Mouse (Mus musculus) intestine, embryonic 15.5 days (tissue): ENCODE measurements at regions not wholly inside any gene's neighbourhood (a gene's known extent, or its start where the extent isn't known, plus 50 kb on each side); places are given as distances from the start of the nearest gene placed in this dataset.
"Not testable (repeated sequence)": the region's sequence is repeated elsewhere in the genome, so short reads cannot be mapped to it uniquely, and the experiment has no call there.

Source experiments
- ATAC-seq: fragments of 200-750 bp; cut with Nextera tagmentation; 2 replicates; pipeline ENCODE4 v1.8.0; 2017; ENCODE audit warnings: moderate TSS enrichment, moderate library complexity
- H3K27ac ChIP-seq: fragments of 300-500 bp; sonication (generic); 2 replicates; pipeline ENCODE4 v1.5.1; 2015; ENCODE audit warnings: mild to moderate bottlenecking, inconsistent platforms
- H3K27me3 ChIP-seq: fragments of 300-500 bp; sonication (generic); replicated peaks from 2 replicates; pipeline ENCODE4 v1.6.1; 2015; ENCODE audit warnings: inconsistent platforms
- H3K36me3 ChIP-seq: fragments of 300-500 bp; sonication (generic); 2 replicates; pipeline ENCODE4 v1.6.1; 2015; ENCODE audit warnings: inconsistent platforms
- H3K4me1 ChIP-seq: fragments of 300-500 bp; sonication (generic); replicated peaks from 2 replicates; pipeline ENCODE4 v1.6.1; 2015; ENCODE audit warnings: inconsistent platforms
- H3K4me2 ChIP-seq: fragments of 300-500 bp; sonication (generic); replicated peaks from 2 replicates; pipeline ENCODE4 v1.6.1; 2015; ENCODE audit warnings: mild to moderate bottlenecking, inconsistent platforms
- H3K4me3 ChIP-seq: fragments of 300-500 bp; sonication (generic); replicated peaks from 2 replicates; pipeline ENCODE4 v1.5.1; 2015; ENCODE audit warnings: inconsistent platforms
- H3K9ac ChIP-seq: fragments of 300-500 bp; sonication (generic); 2 replicates; pipeline ENCODE4 v1.6.1; 2015; ENCODE audit warnings: inconsistent platforms
- H3K9me3 ChIP-seq: fragments of 300-500 bp; sonication (generic); 2 replicates; pipeline ENCODE4 v1.6.1; 2016; ENCODE audit warnings: inconsistent platforms
- WGBS: fragments of 180-500 bp; shearing (Covaris S2); methylation state at CpG from one replicate; pipeline ENCODE4 v1.1.7; 2015; 5-methylcytosine and 5-hydroxymethylcytosine counted together

GRCm38 (mm10) chr3:17596365-17596764 is 351.8 kb upstream of the Cypt12 start:
- no peak overlapping the region for H3K4me2 ChIP-seq
- no peaks in the 10 kb centered on the region for H3K9me3 ChIP-seq
- 72% methylated on average over 2 of the region's 2 CpGs for WGBS
- no peak overlapping the region for H3K27ac ChIP-seq
- no peak for ATAC-seq
- no peaks in the 10 kb centered on the region for H3K27me3 ChIP-seq
- no peaks in the 10 kb centered on the region for H3K4me1 ChIP-seq
- H3K9ac ChIP-seq = no peak overlapping the region
- H3K4me3 ChIP-seq = no peak overlapping the region
- no peaks in the 10 kb centered on the region for H3K36me3 ChIP-seq

- no peaks in the 10 kb centered on the region for H3K9me3 ChIP-seq
- 88% methylated on average over 1 of the region's 1 CpGs for WGBS
- no peak for ATAC-seq
- H3K36me3 ChIP-seq = no peaks in the 10 kb centered on the region
- H3K27ac ChIP-seq = no peak overlapping the region
- H3K4me3 ChIP-seq = no peak overlapping the region
- no peaks in the 10 kb centered on the region for H3K4me1 ChIP-seq
- no peak overlapping the region for H3K9ac ChIP-seq
- no peaks in the 10 kb centered on the region for H3K27me3 ChIP-seq
- no peak overlapping the region for H3K4me2 ChIP-seq
Observed at GRCm38 (mm10) chr3:17613486-17613885, 334.7 kb upstream of the Cypt12 start.

GRCm38 (mm10) chr3:17616439-17617070 is 331.7 kb upstream of the Cypt12 start:
- Histone ChIP-seq H3K36me3 (no peaks in the 10 kb centered on the region), H3K9me3 (no peaks in the 10 kb centered on the region), H3K27me3 (no peaks in the 10 kb centered on the region), H3K27ac (no peak overlapping the region), H3K4me3 (no peak overlapping the region), H3K9ac (no peak overlapping the region), H3K4me1 (no peaks in the 10 kb centered on the region), H3K4me2 (no peak overlapping the region)
- WGBS = 34% methylated on average over 2 of the region's 2 CpGs
- ATAC-seq = peak; percentile 56

- Histone ChIP-seq H3K4me2 (no peak overlapping the region), H3K9ac (no peak overlapping the region), H3K9me3 (no peaks in the 10 kb centered on the region), H3K27ac (no peak overlapping the region), H3K36me3 (no peaks in the 10 kb centered on the region), H3K27me3 (no peaks in the 10 kb centered on the region), H3K4me3 (no peak overlapping the region), H3K4me1 (no peaks in the 10 kb centered on the region)
- ATAC-seq = no peak
- WGBS = 18% methylated on average over 2 of the region's 2 CpGs
Observed at GRCm38 (mm10) chr3:17619489-17619888, 328.7 kb upstream of the Cypt12 start.

- Histone ChIP-seq H3K27ac (no peak overlapping the region), H3K4me2 (no peak overlapping the region), H3K4me1 (no peaks in the 10 kb centered on the region), H3K4me3 (no peak overlapping the region), H3K27me3 (no peaks in the 10 kb centered on the region), H3K9ac (no peak overlapping the region), H3K36me3 (no peaks in the 10 kb centered on the region), H3K9me3 (no peaks in the 10 kb centered on the region)
- WGBS = 35% methylated on average over 2 of the region's 2 CpGs
- ATAC-seq = no peak
Observed at GRCm38 (mm10) chr3:17619890-17620289, 328.3 kb upstream of the Cypt12 start.

GRCm38 (mm10) chr3:17620398-17620797 is 327.8 kb upstream of the Cypt12 start:
- no peaks in the 10 kb centered on the region for H3K9me3 ChIP-seq
- no peak overlapping the region for H3K4me3 ChIP-seq
- no peak overlapping the region for H3K9ac ChIP-seq
- 74% methylated on average over 2 of the region's 2 CpGs for WGBS
- H3K27me3 ChIP-seq = no peaks in the 10 kb centered on the region
- H3K36me3 ChIP-seq = no peaks in the 10 kb centered on the region
- no peak overlapping the region for H3K4me2 ChIP-seq
- H3K4me1 ChIP-seq = no peaks in the 10 kb centered on the region
- H3K27ac ChIP-seq = no peak overlapping the region
- no peak for ATAC-seq

GRCm38 (mm10) chr3:17632484-17632883 is 315.7 kb upstream of the Cypt12 start:
- Histone ChIP-seq H3K27ac (no peak overlapping the region), H3K4me2 (no peak overlapping the region), H3K4me1 (no peaks in the 10 kb centered on the region), H3K9me3 (no peaks in the 10 kb centered on the region), H3K36me3 (no peaks in the 10 kb centered on the region), H3K4me3 (no peak overlapping the region), H3K9ac (no peak overlapping the region), H3K27me3 (no peaks in the 10 kb centered on the region)
- no peak for ATAC-seq
- whole genome bisulfite sequencing = 87% methylated on average over 3 of the region's 3 CpGs

GRCm38 (mm10) chr3:17636276-17636675 is 311.9 kb upstream of the Cypt12 start:
- Histone ChIP-seq H3K36me3 (no peaks in the 10 kb centered on the region), H3K27me3 (no peaks in the 10 kb centered on the region), H3K4me3 (no peak overlapping the region), H3K27ac (no peak overlapping the region), H3K4me2 (no peak overlapping the region), H3K9me3 (no peaks in the 10 kb centered on the region), H3K4me1 (no peaks in the 10 kb centered on the region), H3K9ac (no peak overlapping the region)
- ATAC-seq = no peak

GRCm38 (mm10) chr3:17659988-17660387 is 288.2 kb upstream of the Cypt12 start:
- not testable (repeated sequence) for ATAC-seq, H3K9me3 ChIP-seq, H3K4me3 ChIP-seq, H3K27ac ChIP-seq, H3K9ac ChIP-seq, H3K27me3 ChIP-seq, H3K36me3 ChIP-seq, H3K4me1 ChIP-seq, H3K4me2 ChIP-seq
- 84% methylated on average over 2 of the region's 2 CpGs for WGBS

GRCm38 (mm10) chr3:17661987-17662386 is 286.2 kb upstream of the Cypt12 start:
- no peak overlapping the region for H3K4me2 ChIP-seq
- H3K27me3 ChIP-seq = no peaks in the 10 kb centered on the region
- no peak for ATAC-seq
- no peaks in the 10 kb centered on the region for H3K36me3 ChIP-seq
- H3K9ac ChIP-seq = no peak overlapping the region
- no peaks in the 10 kb centered on the region for H3K4me1 ChIP-seq
- no peak overlapping the region for H3K27ac ChIP-seq
- no peak overlapping the region for H3K4me3 ChIP-seq
- no peaks in the 10 kb centered on the region for H3K9me3 ChIP-seq
- 89% methylated on average over 1 of the region's 1 CpGs for WGBS

GRCm38 (mm10) chr3:17667016-17667415 is 281.2 kb upstream of the Cypt12 start:
- no peaks in the 10 kb centered on the region for H3K36me3 ChIP-seq
- no peak overlapping the region for H3K4me2 ChIP-seq
- H3K4me1 ChIP-seq = no peaks in the 10 kb centered on the region
- WGBS = 71% methylated on average over 1 of the region's 1 CpGs
- H3K9ac ChIP-seq = no peak overlapping the region
- H3K27ac ChIP-seq = no peak overlapping the region
- no peak overlapping the region for H3K4me3 ChIP-seq
- H3K9me3 ChIP-seq = no peaks in the 10 kb centered on the region
- no peak for ATAC-seq
- H3K27me3 ChIP-seq = no peaks in the 10 kb centered on the region

- H3K36me3 ChIP-seq = no peaks in the 10 kb centered on the region
- no peak overlapping the region for H3K4me2 ChIP-seq
- 80% methylated on average over 2 of the region's 2 CpGs for WGBS
- ATAC-seq = no peak
- H3K4me3 ChIP-seq = no peak overlapping the region
- H3K27ac ChIP-seq = no peak overlapping the region
- no peak overlapping the region for H3K9ac ChIP-seq
- H3K27me3 ChIP-seq = no peaks in the 10 kb centered on the region
- H3K9me3 ChIP-seq = no peaks in the 10 kb centered on the region
- no peaks in the 10 kb centered on the region for H3K4me1 ChIP-seq
Observed at GRCm38 (mm10) chr3:17668839-17669238, 279.4 kb upstream of the Cypt12 start.
